Mouse (Mus musculus) hindbrain, embryonic 11.5 days (tissue): Measurements from ENCODE around the gene Aldh3b1. TPM values are rescaled to one million over a fixed set of nuclear protein-coding genes. Genes with fewer than 3 reads are reported as not detected.
A peak's percentile ranks its signal among the peaks of the same experiment; 100 is the strongest.

Experiments
- ATAC-seq: fragments of 200-750 bp; cut with Nextera tagmentation; 2 replicates; pipeline ENCODE4 v1.8.0; 2017; ENCODE audit warnings: mild to moderate bottlenecking, moderate TSS enrichment, moderate library complexity; ENCODE audit not compliant: low FRiP score
- DNase-seq: peaks from one replicate; pipeline ENCODE4 v3.0.0-alpha.2; 2015; ENCODE audit warnings: low spot score
- H3K27ac ChIP-seq: fragments of 300-500 bp; sonication (generic); 2 replicates; pipeline ENCODE4 v1.5.1; 2014; ENCODE audit warnings: mild to moderate bottlenecking, low read depth, low read length
- H3K27me3 ChIP-seq: fragments of 300-500 bp; sonication (generic); 2 replicates; pipeline ENCODE4 v1.6.1; 2014; ENCODE audit warnings: mild to moderate bottlenecking, low read length, moderate library complexity, mixed read lengths; ENCODE audit not compliant: control insufficient read depth, insufficient read depth
- H3K36me3 ChIP-seq: fragments of 300-500 bp; sonication (generic); 2 replicates; pipeline ENCODE4 v1.6.1; 2014; ENCODE audit warnings: mild to moderate bottlenecking, low read length, moderate library complexity, mixed read lengths; ENCODE audit not compliant: control insufficient read depth, insufficient read depth
- H3K4me1 ChIP-seq: fragments of 300-500 bp; sonication (generic); replicated peaks from 2 replicates; pipeline ENCODE4 v1.6.1; 2014; ENCODE audit warnings: low read length, mixed read lengths; ENCODE audit not compliant: control insufficient read depth, insufficient read depth
- H3K4me2 ChIP-seq: fragments of 300-500 bp; sonication (generic); replicated peaks from 2 replicates; pipeline ENCODE4 v1.6.1; 2014; ENCODE audit warnings: mild to moderate bottlenecking, low read depth, low read length
- H3K4me3 ChIP-seq: fragments of 300-500 bp; sonication (generic); 2 replicates; pipeline ENCODE4 v1.5.1; 2014; ENCODE audit warnings: low read depth, low read length
- H3K9ac ChIP-seq: fragments of 300-500 bp; sonication (generic); 2 replicates; pipeline ENCODE4 v1.6.1; 2014; ENCODE audit warnings: low read depth, low read length
- H3K9me3 ChIP-seq: fragments of 300-500 bp; sonication (generic); 2 replicates; pipeline ENCODE4 v1.6.1; 2016; ENCODE audit warnings: low read length; ENCODE audit not compliant: control insufficient read depth
- WGBS: fragments of 180-500 bp; shearing (Covaris S2); extraction: QIAGEN DNeasy Blood & Tissue Kit; methylation state at CpG from one replicate; pipeline ENCODE4 v1.1.7; 2014; 5-methylcytosine and 5-hydroxymethylcytosine counted together
- polyA plus RNA-seq: library from polyadenylated mRNA; unstranded; fragments of >200 nt; fragmentation: Nextera tagmentation; extraction: Ambion mirVana; gene quantifications from 2 replicates; pipeline ENCODE4 v1.2.1, GENCODE M21; 2014

Gene Aldh3b1
- polyA plus RNA-seq, 1 experiment from 2014 or later = 0.59 TPM

- WGBS = 92% methylated on average over 4 of the region's 4 CpGs
- no peaks in the 10 kb centered on the region for H3K9me3 ChIP-seq
- no peak for DNase-seq
Observed at GRCm38 (mm10) chr19:3893545-3894116, 36.0 kb downstream of the Aldh3b1 start.

GRCm38 (mm10) chr19:3890181-3890580, 39.4 kb downstream of the Aldh3b1 start:
- ATAC-seq (no peak), DNase-seq (peak; percentile 30)
- WGBS = 87% methylated on average over 8 of the region's 8 CpGs

More at GRCm38 (mm10) chr19:3893545-3894116, 36.0 kb downstream of the Aldh3b1 start:
- H3K4me2 ChIP-seq = no peak overlapping the region
- no peak for ATAC-seq
- no peaks in the 10 kb centered on the region for H3K27me3 ChIP-seq
- no peaks in the 10 kb centered on the region; the same call in 1 of the 2 replicates for H3K4me1 ChIP-seq
- H3K27ac ChIP-seq = no peak overlapping the region
- H3K9ac ChIP-seq = no peak overlapping the region
- peaks cover 2% of the 10 kb centered on the region for H3K36me3 ChIP-seq
- H3K4me3 ChIP-seq = no peak overlapping the region

GRCm38 (mm10) chr19:3889096-3889495, 40.5 kb downstream of the Aldh3b1 start:
- H3K4me1 ChIP-seq = no peaks in the 10 kb centered on the region
- no peak overlapping the region for H3K27ac ChIP-seq
- H3K4me3 ChIP-seq = no peak overlapping the region
- ATAC-seq (no peak), DNase-seq (no peak)
- peaks cover 5% of the 10 kb centered on the region; the same call in 1 of the 2 replicates for H3K36me3 ChIP-seq
- H3K9ac ChIP-seq = no peak overlapping the region
- 88% methylated on average over 5 of the region's 5 CpGs for WGBS
- H3K27me3 ChIP-seq = no peaks in the 10 kb centered on the region
- H3K9me3 ChIP-seq = no peaks in the 10 kb centered on the region
- H3K4me2 ChIP-seq = no peak overlapping the region

More at GRCm38 (mm10) chr19:3890181-3890580, 39.4 kb downstream of the Aldh3b1 start:
- Histone ChIP-seq H3K27me3 (no peaks in the 10 kb centered on the region), H3K4me3 (no peak overlapping the region), H3K9ac (no peak overlapping the region), H3K4me2 (no peak overlapping the region), H3K27ac (no peak overlapping the region), H3K9me3 (no peaks in the 10 kb centered on the region), H3K36me3 (peaks cover 5% of the 10 kb centered on the region; the same call in 1 of the 2 replicates), H3K4me1 (no peaks in the 10 kb centered on the region; the same call in 1 of the 2 replicates)

GRCm38 (mm10) chr19:3884325-3884990, 45.1 kb downstream of the Aldh3b1 start:
- no peak overlapping the region for H3K4me3 ChIP-seq
- DNase-seq (no peak), ATAC-seq (no peak)
- H3K9ac ChIP-seq = no peak overlapping the region
- H3K9me3 ChIP-seq = no peaks in the 10 kb centered on the region
- 87% methylated on average over 6 of the region's 6 CpGs for WGBS
- H3K36me3 ChIP-seq = 0 out of 2 replicates have a peak, but pooled peaks cover 2% of the 10 kb centered on the region
- no peaks in the 10 kb centered on the region for H3K4me1 ChIP-seq
- no peak overlapping the region for H3K27ac ChIP-seq
- no peak overlapping the region for H3K4me2 ChIP-seq
- no peaks in the 10 kb centered on the region for H3K27me3 ChIP-seq

GRCm38 (mm10) chr19:3882214-3882613, 47.4 kb downstream of the Aldh3b1 start:
- no peaks in the 10 kb centered on the region for H3K36me3 ChIP-seq
- H3K27me3 ChIP-seq = no peaks in the 10 kb centered on the region
- no peak overlapping the region for H3K9ac ChIP-seq
- DNase-seq (no peak), ATAC-seq (no peak)
- no peak overlapping the region for H3K4me2 ChIP-seq
- no peak overlapping the region for H3K4me3 ChIP-seq
- no peak overlapping the region for H3K27ac ChIP-seq
- H3K9me3 ChIP-seq = no peaks in the 10 kb centered on the region
- 84% methylated on average over 4 of the region's 4 CpGs for WGBS
- H3K4me1 ChIP-seq = no peaks in the 10 kb centered on the region

GRCm38 (mm10) chr19:3880054-3880848, 49.4 kb downstream of the Aldh3b1 start:
- 92% methylated on average over 6 of the region's 6 CpGs for WGBS
- Histone ChIP-seq H3K4me3 (no peak overlapping the region), H3K36me3 (no peaks in the 10 kb centered on the region), H3K4me1 (no peaks in the 10 kb centered on the region), H3K4me2 (no peak overlapping the region), H3K9me3 (no peaks in the 10 kb centered on the region), H3K9ac (no peak overlapping the region), H3K27ac (no peak overlapping the region), H3K27me3 (no peaks in the 10 kb centered on the region)
- DNase-seq (no peak), ATAC-seq (no peak)

GRCm38 (mm10) chr19:3875045-3875444, 54.6 kb downstream of the Aldh3b1 start:
- Histone ChIP-seq H3K27ac (no peak overlapping the region), H3K4me2 (no peak overlapping the region), H3K9me3 (no peaks in the 10 kb centered on the region), H3K27me3 (no peaks in the 10 kb centered on the region), H3K4me3 (no peak overlapping the region), H3K9ac (no peak overlapping the region), H3K4me1 (no peaks in the 10 kb centered on the region), H3K36me3 (no peaks in the 10 kb centered on the region)
- no peak for DNase-seq
- no peak for ATAC-seq
- 90% methylated on average over 7 of the region's 7 CpGs for whole genome bisulfite sequencing

- 81% methylated on average over 4 of the region's 4 CpGs for WGBS
- Histone ChIP-seq H3K27ac (no peak overlapping the region), H3K9ac (no peak overlapping the region), H3K36me3 (no peaks in the 10 kb centered on the region), H3K4me3 (no peak overlapping the region), H3K9me3 (no peaks in the 10 kb centered on the region), H3K4me1 (no peaks in the 10 kb centered on the region), H3K27me3 (no peaks in the 10 kb centered on the region), H3K4me2 (no peak overlapping the region)
- ATAC-seq (no peak), DNase-seq (no peak)
Observed at GRCm38 (mm10) chr19:3872373-3872772, 57.2 kb downstream of the Aldh3b1 start.
